Mouse (Mus musculus) adrenal gland, postnatal 36 days (tissue): ENCODE measurements around the gene Prr15. TPM values are rescaled to one million over a fixed set of nuclear protein-coding genes. Genes with fewer than 3 reads are reported as not detected.

Experiments
- DNase-seq, 2 experiments: peaks; one replicate each; pipeline ENCODE4 v3.0.0; 2021; ENCODE audit warnings: mixed read lengths in 1 of 2
- total RNA-seq, 2 experiments: library from RNA; stranded (reverse); gene quantifications; 2 replicates each; pipeline ENCODE4 v1.2.3; 2021

Prr15 gene
- total RNA-seq, 2 experiments from 2014 or later: 2.8 to 7.8 TPM

DNA sequence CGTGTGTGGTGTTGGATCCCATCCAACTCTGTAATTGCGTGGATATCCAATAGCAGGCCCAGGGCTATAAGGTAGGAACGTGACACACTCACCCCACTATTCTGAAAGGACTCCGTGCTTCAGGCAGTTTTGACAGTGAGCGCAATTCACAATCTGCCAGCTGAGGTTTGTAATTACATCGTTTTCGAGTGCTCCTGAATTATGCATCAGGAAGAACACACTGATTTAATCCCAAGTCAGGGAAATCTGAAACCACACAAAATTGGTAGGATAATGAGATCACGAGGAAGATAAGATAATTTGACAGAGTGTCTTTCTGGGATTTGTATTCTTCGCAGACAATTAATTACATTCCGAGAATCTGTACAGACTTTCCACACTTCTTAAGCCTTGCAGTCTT, 6.1 kb downstream of the Prr15 start:
- no peak for DNase-seq

DNA sequence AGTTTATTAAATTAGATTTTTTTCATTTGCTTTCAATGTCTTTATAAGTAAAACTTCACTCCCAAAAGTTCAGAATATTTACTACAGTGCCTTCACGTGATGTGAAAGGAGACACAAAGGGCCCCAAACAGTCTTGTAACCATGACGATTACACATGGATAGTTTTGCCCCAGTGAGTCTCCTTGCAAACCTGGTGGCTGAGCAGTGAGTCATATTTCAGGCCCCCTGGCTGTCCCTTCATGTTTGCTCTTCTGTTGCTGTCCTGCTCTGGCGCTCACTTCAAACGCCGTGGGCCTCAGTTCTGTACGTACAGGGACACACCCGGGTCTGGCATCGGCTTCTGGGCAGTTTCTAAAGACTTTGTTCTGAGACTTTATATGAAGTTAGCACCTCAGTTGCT, 6.6 kb downstream of the Prr15 start:
- DNase-seq: peak; percentile 38 to 58

DNA sequence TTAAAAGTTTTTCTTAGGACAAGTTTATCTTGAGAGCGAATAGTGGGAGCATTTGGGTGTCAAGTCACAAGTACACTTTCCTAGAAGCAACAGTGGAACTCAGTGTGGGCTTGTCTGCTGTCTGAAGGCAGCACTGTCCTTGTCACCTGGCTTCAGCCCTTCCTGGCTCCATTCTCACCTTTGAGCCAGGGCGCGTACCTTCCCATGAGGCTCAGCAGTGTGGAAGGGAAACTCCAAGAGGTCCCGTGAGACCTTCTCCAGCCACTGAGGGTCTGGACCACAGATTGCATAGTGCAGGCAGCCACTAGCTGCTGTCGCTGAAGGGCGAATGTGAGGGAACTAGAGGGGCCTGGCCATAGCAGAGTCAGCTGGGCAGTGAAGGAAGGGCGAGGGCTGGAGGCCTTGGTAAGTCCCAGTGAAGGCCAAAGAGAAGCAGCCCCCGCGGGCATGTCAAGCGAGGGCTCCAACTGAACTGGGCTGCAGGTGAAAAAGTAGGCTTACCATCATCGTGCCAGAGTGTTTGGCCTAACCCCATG, 7.5 kb downstream of the Prr15 start:
- DNase-seq: peak in 1 of 2 experiments; percentile 16

DNA sequence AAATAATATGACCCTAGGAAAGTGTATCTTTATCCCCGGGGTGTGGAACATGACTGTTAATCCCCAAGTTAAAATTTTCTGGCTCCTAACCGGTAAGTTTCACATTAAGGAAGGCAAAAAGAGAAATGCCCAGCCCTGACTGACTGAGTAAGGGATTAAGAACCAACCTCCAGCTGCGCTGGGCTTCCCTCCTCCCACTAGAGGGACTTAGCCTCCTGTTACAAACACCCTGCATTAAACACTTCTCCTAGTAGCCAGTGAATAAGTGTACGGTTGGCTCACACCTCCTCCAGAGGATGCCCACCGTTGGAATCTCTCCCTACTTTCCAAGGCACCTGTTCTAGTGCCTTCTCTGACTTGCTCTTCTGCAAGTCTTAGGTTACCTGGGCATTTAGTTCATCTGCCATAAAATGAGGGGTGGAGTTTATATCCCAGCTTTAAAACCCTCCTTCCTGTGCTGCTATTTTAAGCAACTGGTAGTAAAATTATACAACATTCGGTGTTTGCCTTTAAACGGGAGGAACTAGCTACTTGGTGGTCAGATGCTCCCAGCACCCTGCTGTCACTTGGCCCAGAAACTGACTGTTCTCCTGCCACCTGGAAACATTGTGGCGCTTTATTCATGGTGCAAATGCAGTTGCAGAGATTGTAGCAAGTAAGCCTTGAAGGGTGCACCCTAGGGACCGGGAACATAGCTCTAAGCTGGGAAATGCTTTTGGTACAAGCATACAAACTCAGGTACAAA, 8.2 kb downstream of the Prr15 start:
- DNase-seq: no peak

- DNase-seq: no peak
These were observed 11.7 kb downstream of the Prr15 start for GRCm38 (mm10) chr6:54337321-54337720.

DNA sequence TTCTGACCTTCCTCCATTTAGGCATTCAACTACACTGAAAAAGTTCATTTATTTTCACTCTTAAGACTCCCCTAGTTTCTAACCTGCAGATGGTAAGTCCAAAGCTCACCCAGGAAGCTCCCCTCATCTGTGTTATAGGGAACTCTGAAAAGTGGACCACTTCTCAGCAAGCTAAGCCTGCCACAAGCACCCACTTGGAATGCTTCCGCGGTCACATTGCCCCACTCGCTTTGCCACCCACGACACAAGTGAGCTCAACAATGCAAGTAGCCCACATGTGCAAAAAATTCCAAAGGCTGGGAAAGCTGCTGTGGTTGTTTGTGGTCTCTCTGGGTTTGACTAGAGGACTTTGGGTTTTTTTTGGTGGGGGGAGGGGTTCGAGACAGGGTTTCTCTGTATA, 15.5 kb downstream of the Prr15 start:
- DNase-seq: no peak

GRCm38 (mm10) chr6:54342223-54342622, 16.6 kb downstream of the Prr15 start:
- no peak for DNase-seq

GRCm38 (mm10) chr6:54351860-54352259, 26.2 kb downstream of the Prr15 start:
- no peak for DNase-seq

DNA sequence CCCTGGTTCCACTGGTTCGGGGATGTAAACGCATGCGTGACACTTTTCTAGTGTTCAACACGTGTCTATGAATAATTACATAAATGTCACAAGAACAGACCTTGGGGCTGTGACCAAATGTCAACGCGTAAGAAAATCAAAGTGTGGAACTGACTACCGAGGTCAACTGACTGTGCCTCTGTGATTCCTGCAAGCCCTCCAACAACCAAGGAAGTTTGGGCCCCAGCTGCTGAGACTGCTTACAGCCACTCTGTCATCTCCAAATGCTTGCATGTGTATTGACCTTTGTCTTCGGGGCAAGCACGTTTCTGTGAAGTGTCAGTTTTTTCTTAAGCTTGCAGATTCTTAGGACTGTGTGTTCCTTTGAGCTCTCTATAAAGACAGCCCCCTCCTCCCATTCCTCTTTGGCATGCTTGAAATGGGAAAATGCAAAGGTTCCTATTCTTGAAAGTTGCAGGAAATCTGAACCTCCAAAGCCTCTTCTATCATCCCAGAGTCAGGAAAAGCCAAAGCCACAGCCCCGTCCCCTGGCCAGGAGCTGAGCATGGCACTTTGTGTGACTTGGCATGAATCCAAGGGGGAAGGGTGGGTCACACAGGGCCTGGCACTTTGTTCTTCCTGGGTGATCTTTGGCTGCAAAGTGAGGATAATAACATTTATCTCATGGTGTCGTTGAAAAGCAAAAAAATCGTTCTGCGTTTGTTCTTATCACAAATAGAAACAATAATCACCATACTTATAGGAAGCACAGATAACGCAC, 27.5 kb downstream of the Prr15 start:
- DNase-seq: peak; percentile 58 to 66

- no peak for DNase-seq
These were observed 28.1 kb downstream of the Prr15 start for GRCm38 (mm10) chr6:54353698-54354097.

DNA sequence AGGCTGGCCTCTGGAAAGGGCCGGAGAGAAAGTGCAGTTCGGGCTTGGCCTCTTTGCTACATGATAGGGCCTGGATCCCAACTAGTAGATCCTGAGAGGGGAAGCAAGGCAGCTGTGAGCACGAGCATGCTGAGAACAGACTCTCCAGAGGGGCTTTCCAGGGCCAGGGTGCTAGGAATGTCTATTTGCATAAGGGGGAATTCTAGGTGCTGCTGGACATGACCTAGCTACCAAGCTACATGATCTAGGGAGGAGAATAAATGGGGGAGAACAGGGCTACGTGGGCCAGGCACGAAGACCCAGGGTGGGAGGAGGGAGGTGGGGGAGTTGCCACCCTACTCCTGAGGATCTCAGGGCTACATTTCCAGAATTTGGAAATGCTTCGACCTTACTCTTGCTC, 30.0 kb downstream of the Prr15 start:
- DNase-seq: no peak

GRCm38 (mm10) chr6:54362526-54363324, 37.1 kb downstream of the Prr15 start:
- DNase-seq: no peak

DNA sequence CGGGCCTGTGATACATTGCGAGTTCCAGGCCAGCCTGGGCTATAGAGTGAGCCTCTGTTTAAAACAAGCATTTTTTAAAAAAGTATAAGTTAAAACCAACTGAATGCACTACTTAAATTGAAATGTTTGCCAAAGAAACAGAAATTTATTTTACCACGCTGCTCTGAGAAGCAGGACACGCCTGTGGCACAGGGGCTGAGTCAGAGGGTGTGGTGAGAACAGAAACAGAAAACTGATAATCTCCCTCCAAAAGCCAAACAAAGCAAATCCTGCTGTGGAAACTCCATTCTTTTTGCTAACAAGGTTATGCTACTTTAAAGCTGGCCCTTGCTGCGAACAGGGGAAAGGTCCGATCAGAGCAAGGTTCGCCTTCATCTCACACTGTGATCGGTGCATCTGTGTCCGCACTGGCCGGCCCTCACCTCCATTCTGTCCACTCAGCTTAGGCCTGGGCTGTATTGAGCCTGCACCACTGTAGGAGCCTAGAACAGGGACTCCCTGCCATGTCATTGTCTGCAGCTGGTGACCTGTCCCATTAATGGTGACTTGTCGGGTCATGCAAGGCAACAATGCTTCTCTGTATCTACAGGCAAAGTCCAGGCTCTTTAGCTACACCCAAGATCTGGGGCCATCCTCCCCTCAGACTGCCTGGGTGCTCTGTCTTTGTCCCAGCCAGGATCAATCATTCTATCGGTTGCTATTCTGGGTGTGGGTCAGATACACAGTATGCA, 38.9 kb downstream of the Prr15 start:
- no peak for DNase-seq

- DNase-seq: no peak
These were observed 41.0 kb downstream of the Prr15 start for GRCm38 (mm10) chr6:54366607-54367006.

DNA sequence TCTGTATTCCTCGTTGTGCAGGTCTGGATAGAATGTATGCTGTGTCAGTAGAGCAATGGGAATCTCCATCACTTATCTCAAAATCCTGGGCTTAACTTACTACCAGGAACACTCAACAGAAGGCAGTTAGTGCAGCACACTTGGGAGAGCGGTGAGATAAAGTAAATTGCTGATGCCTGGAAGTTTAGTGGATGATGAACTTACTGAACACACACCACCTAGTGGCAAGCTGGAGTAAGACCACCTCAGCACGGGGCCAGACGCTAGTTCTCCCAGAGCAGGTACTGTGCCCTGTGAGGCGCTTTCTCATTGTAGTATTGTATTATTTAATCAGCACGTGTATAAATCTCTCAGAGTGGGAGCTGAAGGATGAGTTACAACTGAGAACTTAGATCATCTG, 42.4 kb downstream of the Prr15 start:
- peak; percentile 46 to 54 for DNase-seq

DNA sequence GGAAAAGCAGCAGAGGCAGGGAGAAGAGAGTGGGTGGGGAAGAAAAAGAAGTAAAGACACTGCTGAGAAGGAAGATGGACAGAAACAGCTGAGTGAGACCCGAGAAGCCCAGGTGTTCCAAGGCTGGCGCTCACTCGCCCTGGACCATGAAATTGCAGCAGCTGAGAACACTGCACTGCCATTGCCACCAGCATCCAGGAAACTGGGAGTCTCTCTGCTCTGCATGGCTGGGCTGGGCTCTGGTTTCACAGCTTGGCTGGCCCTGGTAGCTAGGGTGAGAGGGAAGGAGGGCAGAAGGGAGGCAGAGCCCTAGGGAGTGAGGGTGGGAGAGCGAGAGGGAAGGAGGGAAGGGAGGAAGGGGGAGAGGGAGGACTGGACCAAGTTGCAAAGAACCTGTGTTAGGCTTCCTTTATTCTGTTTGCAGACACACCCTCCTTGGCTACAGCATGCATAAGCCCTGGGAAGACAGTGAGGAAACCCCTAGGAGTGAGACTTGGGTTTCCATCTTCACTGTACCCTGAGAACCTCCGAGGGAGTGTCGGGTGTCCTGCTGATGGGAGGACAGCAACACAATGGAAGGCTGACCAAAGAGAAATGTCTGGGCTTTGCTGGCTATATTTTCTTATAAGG, 44.4 kb downstream of the Prr15 start:
- DNase-seq: no peak

DNA sequence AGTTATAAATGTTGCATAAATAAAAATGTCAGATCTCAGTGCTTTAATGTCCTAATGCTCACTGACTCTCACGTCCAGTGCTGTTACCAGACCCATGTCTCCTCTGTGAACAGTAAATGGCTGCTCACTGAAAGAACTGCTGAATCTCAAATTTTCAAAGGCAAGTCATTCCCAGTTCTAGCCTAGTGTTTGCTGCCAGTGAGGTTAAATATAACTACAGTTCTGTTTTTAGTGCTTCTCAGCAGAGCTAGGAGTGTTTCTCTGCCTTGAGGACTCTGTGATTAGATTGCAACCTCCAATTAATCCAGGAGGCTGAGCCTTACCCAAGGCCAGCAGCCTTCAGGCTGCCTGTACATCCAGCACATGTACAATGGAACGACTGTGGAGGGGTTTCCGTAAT, 46.2 kb downstream of the Prr15 start:
- DNase-seq: no peak

- DNase-seq: no peak
These were observed 53.7 kb downstream of the Prr15 start for GRCm38 (mm10) chr6:54379356-54379755.
